In genomic region chr5:44100187-44100543, GRCm38 (mm10) we compare ENCODE assay signal across 7 mouse cellular contexts. TPM values are rescaled to one million over a fixed set of nuclear protein-coding genes. Genes with fewer than 3 reads are reported as not detected.
DNase-seq lines count a peak whose midpoint lies in the region; ATAC-seq and TF ChIP-seq lines count a peak whose summit lies in the region.

No protein-coding gene starts in this region.

- peak overlapping the region; percentile 75 for H3K27ac ChIP-seq in layer of hippocampus, adult 2 months
- H3K27ac ChIP-seq in embryonic fibroblast, embryonic 13.5 days (ENCODE audit: insufficient read depth, low read length) = no peak overlapping the region
- H3K27ac ChIP-seq in intestine, embryonic 16.5 days (ENCODE audit: low read length) = peak overlapping the region; percentile 80
- peak overlapping the region; percentile 64 for H3K27ac ChIP-seq in neural tube, embryonic 14.5 days (ENCODE audit: low read depth, low read length)

- H3K36me3 ChIP-seq in intestine, embryonic 16.5 days (ENCODE audit: control insufficient read depth, insufficient read depth, low read length) = no peaks in the 10 kb centered on the region
- H3K36me3 ChIP-seq in neural tube, embryonic 14.5 days (ENCODE audit: control insufficient read depth, insufficient read depth, low read length) = no peaks in the 10 kb centered on the region

- H3K4me2 ChIP-seq in intestine, embryonic 16.5 days (ENCODE audit: low read depth, low read length) = peak overlapping the region; percentile 89
- H3K4me2 ChIP-seq in neural tube, embryonic 14.5 days (ENCODE audit: low read depth, low read length) = peak overlapping the region; percentile 95

- no peaks in the 10 kb centered on the region; the same call in 1 of the 2 replicates for H3K9me3 ChIP-seq in intestine, embryonic 16.5 days (ENCODE audit: control insufficient read depth, low read length)
- H3K9me3 ChIP-seq in neural tube, embryonic 14.5 days (ENCODE audit: control insufficient read depth, low read length) = no peaks in the 10 kb centered on the region; the same call in 1 of the 2 replicates

- peak overlapping the region; percentile 87 for H3K9ac ChIP-seq in intestine, embryonic 16.5 days (ENCODE audit: low read depth, low read length)
- peak overlapping the region; percentile 86 for H3K9ac ChIP-seq in neural tube, embryonic 14.5 days (replicated peaks; ENCODE audit: low read depth, low read length)

- H3K4me1 ChIP-seq in embryonic fibroblast, embryonic 13.5 days (ENCODE audit: control insufficient read depth, insufficient read depth, low read length) = no peaks in the 10 kb centered on the region
- H3K4me1 ChIP-seq in intestine, embryonic 16.5 days (ENCODE audit: control insufficient read depth, insufficient read depth, low read length) = peaks cover 23% of the 10 kb centered on the region
- H3K4me1 ChIP-seq in neural tube, embryonic 14.5 days (ENCODE audit: control insufficient read depth, insufficient read depth, low read length) = peaks cover 9% of the 10 kb centered on the region; the same call in 1 of the 2 replicates

- ATAC-seq in intestine, embryonic 16.5 days = no peak; the same call in 1 of the 2 replicates
- peak; percentile 40 for ATAC-seq in neural tube, embryonic 14.5 days (ENCODE audit: low read depth)

- TF ChIP-seq CTCF in layer of hippocampus, adult 2 months (conservative IDR thresholded peaks at IDR 0.05) = no peak
- TF ChIP-seq CTCF in embryonic fibroblast, embryonic 13.5 days (IDR thresholded peaks at IDR 0.05; ENCODE audit: borderline replicate concordance, insufficient read depth, low read length) = no peak

- no peak for DNase-seq in layer of hippocampus, adult 2 months (ENCODE audit: low spot score in 2 of 2)
- DNase-seq in layer of hippocampus, adult 9-11 months = no peak
- DNase-seq in layer of hippocampus, adult 18-20 months (ENCODE audit: low spot score in 2 of 2) = no peak
- no peak for DNase-seq in layer of hippocampus, postnatal 10 days (ENCODE audit: low spot score in 2 of 2)

- peak overlapping the region; percentile 61 for H3K4me3 ChIP-seq in layer of hippocampus, adult 2 months
- H3K4me3 ChIP-seq in embryonic fibroblast, embryonic 13.5 days (ENCODE audit: insufficient read depth, low read length) = peak overlapping the region; percentile 49
- peak overlapping the region; percentile 76 for H3K4me3 ChIP-seq in intestine, embryonic 16.5 days (ENCODE audit: low read length)
- peak overlapping the region; percentile 74 for H3K4me3 ChIP-seq in neural tube, embryonic 14.5 days (ENCODE audit: low read depth, low read length)

- TF ChIP-seq POLR2A in embryonic fibroblast, embryonic 13.5 days (IDR thresholded peaks at IDR 0.05; ENCODE audit: low read depth, low read length) = no peak

- no peaks in the 10 kb centered on the region for H3K27me3 ChIP-seq in intestine, embryonic 16.5 days (replicated peaks; ENCODE audit: control insufficient read depth, insufficient read depth, low read length)
- no peaks in the 10 kb centered on the region for H3K27me3 ChIP-seq in neural tube, embryonic 14.5 days (ENCODE audit: control insufficient read depth, insufficient read depth, low read length)

- 3% methylated on average over 12 of the region's 12 CpGs for WGBS in intestine, embryonic 16.5 days
- 2% methylated on average over 12 of the region's 12 CpGs for WGBS in neural tube, embryonic 14.5 days

RNA-seq across cellular contexts. Expression of gene Prom1, which starts 1.7 kb away (rescaled TPM):
- total RNA-seq in layer of hippocampus, adult 2 months (2021) = 10 to 100 TPM; 17.9 to 18.3 TPM
- 0.53 and 3.5 TPM in 2 replicates for polyA plus RNA-seq in embryonic fibroblast, embryonic 13.5 days (2011; ENCODE audit: insufficient read length, low read depth, missing spikeins)
- polyA plus RNA-seq in intestine, embryonic 16.5 days (2015; fragmentation: Nextera tagmentation; extraction: Ambion mirVana) = 37.6 and 39.9 TPM in 2 replicates
- 30.2 and 38.9 TPM in 2 replicates for polyA plus RNA-seq in neural tube, embryonic 14.5 days (2014; fragmentation: Nextera tagmentation; extraction: Ambion mirVana)
- 10 to 100 TPM; 13.1 to 13.3 TPM for total RNA-seq in layer of hippocampus, adult 18-20 months (2021)
- 10 to 100 TPM; 13.4 to 15.1 TPM for total RNA-seq in layer of hippocampus, postnatal 10 days (2021)
